Mouse (Mus musculus) telencephalon, adult 2 months (tissue): Measurements from ENCODE around the gene Gabpb2.
A peak's percentile ranks its signal among the peaks of the same experiment; 100 is the strongest.

ENCODE experiments used
- DNase-seq: peaks from one replicate; pipeline ENCODE4 v3.0.0-alpha.2; 2011; ENCODE audit warnings: low read depth, low spot score

The Gabpb2 gene

GRCm38 (mm10) chr3:95217255-95218134, at the start of gene Gabpb2:
Gene Gabpb2, minus strand, starts transcription at chr3:95217916.
- peak; percentile 89 for DNase-seq

GRCm38 (mm10) chr3:95266052-95266451, 48.3 kb upstream of the Gabpb2 start:
- no peak for DNase-seq

- peak; percentile 72 for DNase-seq
Measured at GRCm38 (mm10) chr3:95264724-95265123, 47.0 kb upstream of the Gabpb2 start.

- DNase-seq = no peak
Measured at GRCm38 (mm10) chr3:95263089-95263739, 45.5 kb upstream of the Gabpb2 start.

GRCm38 (mm10) chr3:95261975-95262374, 44.3 kb upstream of the Gabpb2 start:
- DNase-seq = no peak

GRCm38 (mm10) chr3:95256931-95257330, 39.2 kb upstream of the Gabpb2 start:
- no peak for DNase-seq

GRCm38 (mm10) chr3:95250783-95251424, 33.2 kb upstream of the Gabpb2 start, which contains the start of gene Bnipl:
Gene Bnipl, minus strand, starts transcription at chr3:95251193.
- no peak for DNase-seq

- DNase-seq = no peak
Measured at GRCm38 (mm10) chr3:95250361-95250760, 32.6 kb upstream of the Gabpb2 start.

GRCm38 (mm10) chr3:95247660-95248336, 30.1 kb upstream of the Gabpb2 start:
- no peak for DNase-seq

- no peak for DNase-seq
Measured at GRCm38 (mm10) chr3:95246465-95247231, 28.9 kb upstream of the Gabpb2 start.

- DNase-seq = no peak
Measured at GRCm38 (mm10) chr3:95243086-95243485, 25.4 kb upstream of the Gabpb2 start.

- DNase-seq = no peak
Measured at GRCm38 (mm10) chr3:95241498-95241897, 23.8 kb upstream of the Gabpb2 start, which contains the start of gene Gm128. Gene Gm128, minus strand, starts transcription at chr3:95241598.

GRCm38 (mm10) chr3:95240900-95241299, 23.2 kb upstream of the Gabpb2 start:
- no peak for DNase-seq

- DNase-seq = no peak
Measured at GRCm38 (mm10) chr3:95239971-95240370, 22.3 kb upstream of the Gabpb2 start.

- DNase-seq = no peak
Measured at GRCm38 (mm10) chr3:95239022-95239421, 21.3 kb upstream of the Gabpb2 start.

GRCm38 (mm10) chr3:95237541-95238099, 19.9 kb upstream of the Gabpb2 start:
- DNase-seq = no peak

GRCm38 (mm10) chr3:95235386-95236301, 17.9 kb upstream of the Gabpb2 start:
- DNase-seq = no peak

- no peak for DNase-seq
Measured at GRCm38 (mm10) chr3:95233303-95233980, 15.7 kb upstream of the Gabpb2 start.

- DNase-seq = no peak
Measured at GRCm38 (mm10) chr3:95232771-95233170, 15.1 kb upstream of the Gabpb2 start.
